ENCODE assay signal across 19 mouse cellular contexts in the genomic region with DNA sequence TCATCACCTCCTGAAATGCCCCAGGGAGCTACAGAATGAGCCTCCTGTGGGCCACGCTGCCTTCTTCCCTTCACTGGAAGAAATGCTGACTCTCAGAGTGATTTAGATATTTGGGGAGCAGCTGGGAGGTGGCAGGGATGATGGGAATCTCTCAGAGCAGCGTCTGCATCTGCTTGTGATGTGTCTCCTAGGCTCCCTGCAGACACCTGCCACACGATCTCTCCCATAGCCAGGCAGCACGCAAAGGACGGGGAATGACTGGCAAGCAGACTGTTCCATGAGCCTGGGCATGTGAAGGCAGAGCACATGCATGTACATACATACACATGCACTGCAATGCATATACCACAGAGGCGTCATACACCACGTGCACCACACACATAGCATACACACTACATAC.
DNase-seq lines count a peak whose midpoint lies in the region; ATAC-seq lines count a peak whose summit lies in the region.
"Had no signal": no experiment of that assay in that cellular context is flagged by ENCODE, and none has a peak within 500 bp of the region (broad histone marks: within the 10 kb centered on the region; RNA-seq: fewer than 3 reads in every experiment).

No protein-coding gene starts in this region.

- H3K4me3 ChIP-seq in hindbrain, embryonic 15.5 days: no peak overlapping the region
- no peak overlapping the region for H3K4me3 ChIP-seq in hindbrain, embryonic 10.5 days
- no peak overlapping the region for H3K4me3 ChIP-seq in neural tube, embryonic 12.5 days
- H3K4me3 ChIP-seq in neural tube, embryonic 14.5 days (ENCODE audit: low read depth, low read length): no peak overlapping the region
- H3K4me3 ChIP-seq: erythroblast, embryonic 14.5 days; heart, embryonic 12.5 days; limb, embryonic 15.5 days; midbrain, embryonic 12.5 days had no signal

- DNase-seq in embryo, embryonic 10 days (ENCODE audit: low spot score): peak; percentile 2
- DNase-seq in embryo, embryonic 10.5 days (ENCODE audit: low spot score): no peak
- DNase-seq in hindbrain, embryonic 10.5 days (ENCODE audit: low spot score): no peak
- DNase-seq in neural tube, embryonic 10.5 days (ENCODE audit: extremely low spot score, low spot score): no peak
- DNase-seq in heart, postnatal 10 days: no peak
- DNase-seq: cerebellum, adult 11 months; heart, postnatal 4 days; kidney, adult 18-20 months; kidney, postnatal 14 days; liver, postnatal 0 days; lung, postnatal 14 days had no signal

- no peaks in the 10 kb centered on the region for H3K27me3 ChIP-seq in hindbrain, embryonic 15.5 days
- no peaks in the 10 kb centered on the region for H3K27me3 ChIP-seq in hindbrain, embryonic 10.5 days (ENCODE audit: insufficient read depth, poor library complexity, severe bottlenecking)
- no peaks in the 10 kb centered on the region for H3K27me3 ChIP-seq in neural tube, embryonic 12.5 days (replicated peaks)
- H3K27me3 ChIP-seq in neural tube, embryonic 14.5 days (ENCODE audit: control insufficient read depth, insufficient read depth, low read length): no peaks in the 10 kb centered on the region
- H3K27me3 ChIP-seq: heart, embryonic 12.5 days; limb, embryonic 15.5 days; midbrain, embryonic 12.5 days had no signal

- H3K4me1 ChIP-seq in hindbrain, embryonic 15.5 days (replicated peaks): peaks cover 12% of the 10 kb centered on the region
- H3K4me1 ChIP-seq in hindbrain, embryonic 10.5 days (replicated peaks): peaks cover 4% of the 10 kb centered on the region
- peaks cover 11% of the 10 kb centered on the region; the same call in 1 of the 2 replicates for H3K4me1 ChIP-seq in neural tube, embryonic 12.5 days
- H3K4me1 ChIP-seq in neural tube, embryonic 14.5 days (ENCODE audit: control insufficient read depth, insufficient read depth, low read length): peaks cover 5% of the 10 kb centered on the region; the same call in 1 of the 2 replicates
- H3K4me1 ChIP-seq: limb, embryonic 15.5 days; midbrain, embryonic 12.5 days had no signal

- 50% methylated on average over 7 of the region's 7 CpGs for WGBS in hindbrain, embryonic 15.5 days
- 81% methylated on average over 7 of the region's 7 CpGs for WGBS in hindbrain, embryonic 10.5 days
- 65% methylated on average over 7 of the region's 7 CpGs for WGBS in neural tube, embryonic 12.5 days
- WGBS in neural tube, embryonic 14.5 days: 53% methylated on average over 7 of the region's 7 CpGs

- no peaks in the 10 kb centered on the region for H3K36me3 ChIP-seq in hindbrain, embryonic 15.5 days
- no peaks in the 10 kb centered on the region for H3K36me3 ChIP-seq in hindbrain, embryonic 10.5 days
- H3K36me3 ChIP-seq in neural tube, embryonic 12.5 days: no peaks in the 10 kb centered on the region
- no peaks in the 10 kb centered on the region for H3K36me3 ChIP-seq in neural tube, embryonic 14.5 days (ENCODE audit: control insufficient read depth, insufficient read depth, low read length)
- H3K36me3 ChIP-seq: heart, embryonic 12.5 days; limb, embryonic 15.5 days; midbrain, embryonic 12.5 days had no signal

- H3K4me2 ChIP-seq in hindbrain, embryonic 15.5 days: no peak overlapping the region
- no peak overlapping the region for H3K4me2 ChIP-seq in neural tube, embryonic 12.5 days (replicated peaks)
- no peak overlapping the region for H3K4me2 ChIP-seq in neural tube, embryonic 14.5 days (ENCODE audit: low read depth, low read length)
- H3K4me2 ChIP-seq: heart, embryonic 12.5 days; limb, embryonic 15.5 days; midbrain, embryonic 12.5 days had no signal

- peak; percentile 38; the same call in 1 of the 2 replicates for ATAC-seq in hindbrain, embryonic 15.5 days (ENCODE audit: low FRiP score, low read depth)
- ATAC-seq in neural tube, embryonic 12.5 days (ENCODE audit: low FRiP score, low read depth): peak; percentile 21; the same call in 1 of the 2 replicates
- ATAC-seq in neural tube, embryonic 14.5 days (ENCODE audit: low read depth): no peak
- ATAC-seq: CD4-positive, CD25-positive, alpha-beta regulatory T cell, adult 4 months; liver, postnatal 0 days had no signal

- no peaks in the 10 kb centered on the region for H3K9me3 ChIP-seq in hindbrain, embryonic 15.5 days
- H3K9me3 ChIP-seq in hindbrain, embryonic 10.5 days: no peaks in the 10 kb centered on the region
- no peaks in the 10 kb centered on the region for H3K9me3 ChIP-seq in neural tube, embryonic 12.5 days
- H3K9me3 ChIP-seq in neural tube, embryonic 14.5 days (ENCODE audit: control insufficient read depth, low read length): no peaks in the 10 kb centered on the region
- H3K9me3 ChIP-seq: limb, embryonic 15.5 days had no signal

- intact Hi-C loops in heart, postnatal 10 days (cut with DNase I): no loop called here

- H3K27ac ChIP-seq in hindbrain, embryonic 15.5 days (replicated peaks): peak overlapping the region; percentile 26; the same call in 1 of the 2 replicates
- no peak overlapping the region for H3K27ac ChIP-seq in hindbrain, embryonic 10.5 days
- H3K27ac ChIP-seq in neural tube, embryonic 12.5 days: no peak overlapping the region
- peak overlapping the region; percentile 30; the same call in 1 of the 2 replicates for H3K27ac ChIP-seq in neural tube, embryonic 14.5 days (ENCODE audit: low read depth, low read length)
- H3K27ac ChIP-seq: limb, embryonic 15.5 days; midbrain, embryonic 12.5 days had no signal

- H3K9ac ChIP-seq in hindbrain, embryonic 15.5 days: no peak overlapping the region
- H3K9ac ChIP-seq in neural tube, embryonic 12.5 days: no peak overlapping the region
- H3K9ac ChIP-seq in neural tube, embryonic 14.5 days (replicated peaks; ENCODE audit: low read depth, low read length): no peak overlapping the region
- H3K9ac ChIP-seq: heart, embryonic 12.5 days; limb, embryonic 15.5 days; liver, postnatal 0 days; midbrain, embryonic 12.5 days had no signal

Comparison
In these comparisons a context has a peak if more than half of its experiments do, and no peak if none do; other contexts are left out.
1. H3K27ac ChIP-seq: peak in hindbrain, embryonic 15.5 days (single experiment) and neural tube, embryonic 14.5 days (single experiment); none in hindbrain, embryonic 10.5 days (single experiment) and neural tube, embryonic 12.5 days (single experiment).